Mouse (Mus musculus): Measurements from ENCODE around the gene Tmigd3. TPM values are rescaled to one million over a fixed set of nuclear protein-coding genes. Genes with fewer than 3 reads are reported as not detected.
A peak's percentile ranks its signal among the peaks of the same experiment; 100 is the strongest.

Tmigd3 gene
- 0.32 TPM in 1 of 2 replicates, not detected in the other for polyA plus RNA-seq (2015; fragmentation: Nextera tagmentation; extraction: Ambion mirVana)

- no peak for ATAC-seq (replicated peaks; ENCODE audit: extremely low read depth, insufficient read depth, low FRiP score)
- no peak within 1 kb of the TSS for H3K9ac ChIP-seq (ENCODE audit: low read length)
- peaks cover 19% of the 10 kb centered on the region for H3K4me1 ChIP-seq (ENCODE audit: control insufficient read depth, insufficient read depth, low read length)
- no peak within 1 kb of the TSS for H3K27ac ChIP-seq (ENCODE audit: low read length)
- no peaks in the 10 kb centered on the region for H3K9me3 ChIP-seq (replicated peaks; ENCODE audit: control insufficient read depth, low read length)
- H3K4me2 ChIP-seq (ENCODE audit: low read depth, low read length) = no peak within 1 kb of the TSS
- no peak within 1 kb of the TSS for H3K4me3 ChIP-seq (ENCODE audit: low read length)
- no peaks in the 10 kb centered on the region for H3K36me3 ChIP-seq (ENCODE audit: control insufficient read depth, insufficient read depth)
- WGBS = 88% methylated on average over 3 of the region's 3 CpGs
- H3K27me3 ChIP-seq (ENCODE audit: control insufficient read depth, insufficient read depth, low read length) = no peaks in the 10 kb centered on the region; the same call in 1 of the 2 replicates
These were observed at the start of gene Tmigd3, which contains the start of gene Adora3 for GRCm38 (mm10) chr3:105870558-105870957. Tmigd3 (plus strand) TSS chr3:105870903. Adora3 (plus strand) TSS chr3:105870858.

DNA sequence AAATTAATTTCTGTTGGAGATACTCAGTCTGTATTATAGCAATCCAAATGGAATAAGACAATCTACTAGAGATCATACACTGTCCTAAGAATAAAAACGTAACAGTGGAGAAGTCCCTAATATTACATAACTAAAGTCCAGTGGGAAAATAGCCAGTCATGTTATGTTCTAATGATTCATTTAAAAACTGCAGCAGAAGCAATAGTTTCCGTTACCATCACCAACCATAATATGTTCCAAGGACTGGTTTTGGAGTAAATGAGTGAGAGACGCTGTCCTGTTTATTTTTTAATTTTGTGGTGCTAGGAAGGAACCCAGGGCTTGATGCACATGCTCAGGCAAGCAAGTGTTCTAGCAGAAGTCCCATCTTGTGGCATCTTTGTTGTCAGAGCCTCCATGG, 49.2 kb upstream of the Tmigd3 start:
- Histone ChIP-seq H3K4me3 (ENCODE audit: low read length) (no peak overlapping the region), H3K27me3 (ENCODE audit: control insufficient read depth, insufficient read depth, low read length) (peaks cover 38% of the 10 kb centered on the region)

GRCm38 (mm10) chr3:105823609-105824008, 47.1 kb upstream of the Tmigd3 start:
- Histone ChIP-seq H3K36me3 (ENCODE audit: control insufficient read depth, insufficient read depth) (no peaks in the 10 kb centered on the region), H3K9ac (ENCODE audit: low read length) (no peak overlapping the region)
- ATAC-seq (replicated peaks; ENCODE audit: extremely low read depth, insufficient read depth, low FRiP score) = no peak

More for the DNA sequence above, 49.2 kb upstream of the Tmigd3 start:
- 88% methylated on average over 3 of the region's 3 CpGs for whole genome bisulfite sequencing
- no peaks in the 10 kb centered on the region for H3K9me3 ChIP-seq (replicated peaks; ENCODE audit: control insufficient read depth, low read length)
- peaks cover 24% of the 10 kb centered on the region for H3K4me1 ChIP-seq (ENCODE audit: control insufficient read depth, insufficient read depth, low read length)
- no peak overlapping the region for H3K9ac ChIP-seq (ENCODE audit: low read length)
- no peaks in the 10 kb centered on the region for H3K36me3 ChIP-seq (ENCODE audit: control insufficient read depth, insufficient read depth)
- no peak overlapping the region for H3K4me2 ChIP-seq (ENCODE audit: low read depth, low read length)
- no peak for ATAC-seq (replicated peaks; ENCODE audit: extremely low read depth, insufficient read depth, low FRiP score)
- no peak overlapping the region for H3K27ac ChIP-seq (ENCODE audit: low read length)

DNA sequence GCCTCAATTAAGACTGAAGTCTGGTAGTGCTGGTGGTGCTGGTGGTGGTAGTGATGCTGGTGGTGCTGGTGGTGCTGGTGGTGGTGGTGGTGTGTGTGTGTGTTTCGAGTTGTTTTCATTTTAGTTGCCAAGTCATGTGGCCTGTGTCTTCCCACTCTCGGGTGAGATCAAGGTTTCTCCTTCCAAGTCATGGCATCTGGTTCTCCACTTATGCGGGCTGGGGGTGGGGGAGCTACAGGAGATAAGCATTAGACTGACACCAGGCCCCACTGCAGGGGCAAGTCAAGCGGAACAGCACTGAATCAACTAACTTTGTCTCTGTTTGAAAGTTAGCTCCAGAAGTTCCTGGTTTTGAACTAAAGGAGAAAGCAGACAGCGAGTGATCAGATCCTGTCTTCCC, 46.6 kb upstream of the Tmigd3 start:
- Histone ChIP-seq H3K9me3 (replicated peaks; ENCODE audit: control insufficient read depth, low read length) (no peaks in the 10 kb centered on the region), H3K9ac (ENCODE audit: low read length) (no peak overlapping the region), H3K4me3 (ENCODE audit: low read length) (no peak overlapping the region), H3K27me3 (ENCODE audit: control insufficient read depth, insufficient read depth, low read length) (peaks cover 22% of the 10 kb centered on the region), H3K4me2 (ENCODE audit: low read depth, low read length) (no peak overlapping the region), H3K4me1 (ENCODE audit: control insufficient read depth, insufficient read depth, low read length) (peaks cover 19% of the 10 kb centered on the region), H3K36me3 (ENCODE audit: control insufficient read depth, insufficient read depth) (no peaks in the 10 kb centered on the region), H3K27ac (ENCODE audit: low read length) (no peak overlapping the region)
- 30% methylated on average over 5 of the region's 5 CpGs for WGBS
- no peak for ATAC-seq (replicated peaks; ENCODE audit: extremely low read depth, insufficient read depth, low FRiP score)

More at GRCm38 (mm10) chr3:105823609-105824008, 47.1 kb upstream of the Tmigd3 start:
- Histone ChIP-seq H3K4me1 (ENCODE audit: control insufficient read depth, insufficient read depth, low read length) (peaks cover 21% of the 10 kb centered on the region), H3K4me3 (ENCODE audit: low read length) (no peak overlapping the region), H3K4me2 (ENCODE audit: low read depth, low read length) (no peak overlapping the region), H3K27me3 (ENCODE audit: control insufficient read depth, insufficient read depth, low read length) (peaks cover 25% of the 10 kb centered on the region), H3K27ac (ENCODE audit: low read length) (no peak overlapping the region), H3K9me3 (replicated peaks; ENCODE audit: control insufficient read depth, low read length) (no peaks in the 10 kb centered on the region)

- Histone ChIP-seq H3K4me1 (ENCODE audit: control insufficient read depth, insufficient read depth, low read length) (peaks cover 19% of the 10 kb centered on the region), H3K4me3 (ENCODE audit: low read length) (no peak overlapping the region), H3K4me2 (ENCODE audit: low read depth, low read length) (no peak overlapping the region), H3K9me3 (replicated peaks; ENCODE audit: control insufficient read depth, low read length) (no peaks in the 10 kb centered on the region), H3K36me3 (ENCODE audit: control insufficient read depth, insufficient read depth) (no peaks in the 10 kb centered on the region), H3K27me3 (ENCODE audit: control insufficient read depth, insufficient read depth, low read length) (peaks cover 18% of the 10 kb centered on the region), H3K9ac (ENCODE audit: low read length) (no peak overlapping the region), H3K27ac (ENCODE audit: low read length) (no peak overlapping the region)
- 55% methylated on average over 2 of the region's 2 CpGs for WGBS
- no peak for ATAC-seq (replicated peaks; ENCODE audit: extremely low read depth, insufficient read depth, low FRiP score)
These were observed 46.0 kb upstream of the Tmigd3 start for GRCm38 (mm10) chr3:105824704-105825103.

- Histone ChIP-seq H3K27me3 (ENCODE audit: control insufficient read depth, insufficient read depth, low read length) (peaks cover 9% of the 10 kb centered on the region; the same call in 1 of the 2 replicates), H3K9ac (ENCODE audit: low read length) (no peak overlapping the region), H3K27ac (ENCODE audit: low read length) (peak overlapping the region; percentile 51), H3K36me3 (ENCODE audit: control insufficient read depth, insufficient read depth) (no peaks in the 10 kb centered on the region), H3K4me3 (ENCODE audit: low read length) (no peak overlapping the region), H3K4me1 (ENCODE audit: control insufficient read depth, insufficient read depth, low read length) (peaks cover 19% of the 10 kb centered on the region), H3K4me2 (ENCODE audit: low read depth, low read length) (peak overlapping the region; percentile 16), H3K9me3 (replicated peaks; ENCODE audit: control insufficient read depth, low read length) (no peaks in the 10 kb centered on the region)
- WGBS = 31% methylated on average over 7 of the region's 7 CpGs
- ATAC-seq (replicated peaks; ENCODE audit: extremely low read depth, insufficient read depth, low FRiP score) = peak; percentile 78
These were observed 45.1 kb upstream of the Tmigd3 start for GRCm38 (mm10) chr3:105825501-105826161.

DNA sequence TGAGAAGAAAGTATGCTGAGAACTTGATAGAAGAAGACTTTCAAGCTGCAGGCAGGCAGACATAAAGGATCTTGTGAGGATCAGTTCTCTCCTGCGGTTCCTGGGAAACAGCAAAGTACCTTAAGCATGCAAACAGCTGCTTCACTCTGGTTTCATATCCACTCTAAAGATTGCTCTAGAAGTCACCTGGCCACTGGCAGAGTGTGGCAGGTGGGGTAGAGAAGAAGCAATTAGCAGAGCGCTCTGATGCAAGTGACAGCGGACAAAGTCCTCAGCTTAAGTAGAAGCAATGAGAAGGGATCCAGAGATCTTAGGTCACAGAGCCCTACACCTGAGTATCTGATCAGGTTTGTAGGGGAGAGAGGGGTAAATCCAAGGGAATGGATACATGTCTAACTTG, 39.1 kb upstream of the Tmigd3 start:
- Histone ChIP-seq H3K36me3 (ENCODE audit: control insufficient read depth, insufficient read depth) (no peaks in the 10 kb centered on the region), H3K4me3 (ENCODE audit: low read length) (no peak overlapping the region), H3K9ac (ENCODE audit: low read length) (no peak overlapping the region), H3K27me3 (ENCODE audit: control insufficient read depth, insufficient read depth, low read length) (no peaks in the 10 kb centered on the region), H3K27ac (ENCODE audit: low read length) (no peak overlapping the region), H3K4me1 (ENCODE audit: control insufficient read depth, insufficient read depth, low read length) (no peaks in the 10 kb centered on the region), H3K4me2 (ENCODE audit: low read depth, low read length) (no peak overlapping the region), H3K9me3 (replicated peaks; ENCODE audit: control insufficient read depth, low read length) (no peaks in the 10 kb centered on the region)
- WGBS = 85% methylated on average over 3 of the region's 3 CpGs
- ATAC-seq (replicated peaks; ENCODE audit: extremely low read depth, insufficient read depth, low FRiP score) = no peak

GRCm38 (mm10) chr3:105835875-105836274, 34.8 kb upstream of the Tmigd3 start:
- H3K9me3 ChIP-seq (replicated peaks; ENCODE audit: control insufficient read depth, low read length) = no peaks in the 10 kb centered on the region
- no peak overlapping the region for H3K4me3 ChIP-seq (ENCODE audit: low read length)
- WGBS = 42% methylated on average over 3 of the region's 3 CpGs
- ATAC-seq (replicated peaks; ENCODE audit: extremely low read depth, insufficient read depth, low FRiP score) = no peak
- H3K4me2 ChIP-seq (ENCODE audit: low read depth, low read length) = no peak overlapping the region
- H3K27me3 ChIP-seq (ENCODE audit: control insufficient read depth, insufficient read depth, low read length) = no peaks in the 10 kb centered on the region
- H3K4me1 ChIP-seq (ENCODE audit: control insufficient read depth, insufficient read depth, low read length) = no peaks in the 10 kb centered on the region
- H3K36me3 ChIP-seq (ENCODE audit: control insufficient read depth, insufficient read depth) = no peaks in the 10 kb centered on the region
- H3K27ac ChIP-seq (ENCODE audit: low read length) = no peak overlapping the region
- no peak overlapping the region for H3K9ac ChIP-seq (ENCODE audit: low read length)

DNA sequence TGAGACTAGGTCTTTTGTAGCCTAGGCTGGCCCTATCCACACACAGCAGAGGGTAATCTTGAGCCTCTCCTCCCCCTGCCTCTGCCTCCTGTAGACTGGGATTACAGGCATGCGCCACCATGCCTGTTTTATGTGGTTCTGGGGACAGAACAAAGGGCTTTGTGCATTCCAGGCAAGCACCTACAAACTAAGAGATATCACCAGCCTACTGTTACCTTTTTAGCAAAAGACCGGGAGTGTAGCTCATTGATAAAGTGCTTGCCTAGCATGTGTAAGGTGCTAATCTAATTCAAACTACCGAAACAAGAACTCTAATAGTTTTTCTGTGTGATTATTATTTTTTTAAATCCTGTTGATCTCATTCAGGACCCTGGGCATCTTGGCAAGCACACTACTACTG, 33.8 kb upstream of the Tmigd3 start:
- Histone ChIP-seq H3K4me3 (ENCODE audit: low read length) (no peak overlapping the region), H3K4me1 (ENCODE audit: control insufficient read depth, insufficient read depth, low read length) (no peaks in the 10 kb centered on the region), H3K27me3 (ENCODE audit: control insufficient read depth, insufficient read depth, low read length) (no peaks in the 10 kb centered on the region), H3K4me2 (ENCODE audit: low read depth, low read length) (no peak overlapping the region), H3K27ac (ENCODE audit: low read length) (no peak overlapping the region), H3K9me3 (replicated peaks; ENCODE audit: control insufficient read depth, low read length) (no peaks in the 10 kb centered on the region), H3K36me3 (ENCODE audit: control insufficient read depth, insufficient read depth) (no peaks in the 10 kb centered on the region), H3K9ac (ENCODE audit: low read length) (no peak overlapping the region)
- no peak for ATAC-seq (replicated peaks; ENCODE audit: extremely low read depth, insufficient read depth, low FRiP score)
- 75% methylated on average over 3 of the region's 3 CpGs for WGBS
